Mouse (Mus musculus) fat pad, adult 2 months (tissue): ENCODE data around the gene Scfd2.
A peak's percentile ranks its signal among the peaks of the same experiment; 100 is the strongest.

Source experiments
- DNase-seq: peaks from one replicate; pipeline ENCODE4 v3.0.0-alpha.2; 2011; ENCODE audit warnings: low read depth, low spot score; ENCODE audit errors: extremely low read depth

Gene Scfd2

DNA sequence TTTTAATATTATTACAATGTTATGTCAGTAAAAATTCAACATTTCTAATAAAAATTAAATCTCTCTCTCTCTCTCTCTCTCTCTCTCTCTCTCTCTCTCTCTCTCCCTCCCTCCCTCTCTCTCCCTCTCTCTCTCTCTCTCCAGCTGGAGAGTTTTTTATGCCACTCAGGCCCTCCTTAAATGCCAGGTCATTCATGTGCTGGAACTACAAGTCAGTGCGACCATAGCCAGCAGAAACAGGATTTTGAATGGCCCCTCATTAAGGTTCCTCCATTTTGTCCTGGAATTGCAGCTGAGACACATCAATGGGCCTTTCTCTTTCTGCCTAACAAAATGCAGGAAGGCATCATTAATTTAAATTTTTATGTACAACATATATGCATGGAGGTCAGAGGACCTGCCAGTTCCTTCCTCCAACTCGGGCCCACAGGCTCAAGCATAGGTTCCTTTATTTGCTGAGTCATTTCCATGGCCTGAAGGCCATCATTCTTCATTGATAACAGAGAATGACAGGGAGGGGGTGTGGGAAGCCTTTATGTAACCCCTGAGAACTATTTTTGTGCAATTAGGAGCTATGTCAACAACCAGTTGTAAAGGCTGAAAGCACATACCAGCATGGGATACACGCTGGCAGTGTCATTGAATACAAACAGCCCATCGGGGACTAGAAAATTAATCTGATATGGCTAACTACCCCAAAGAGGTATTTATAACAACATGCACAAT lies 165.4 kb downstream of the Scfd2 start:
- DNase-seq: no peak

DNA sequence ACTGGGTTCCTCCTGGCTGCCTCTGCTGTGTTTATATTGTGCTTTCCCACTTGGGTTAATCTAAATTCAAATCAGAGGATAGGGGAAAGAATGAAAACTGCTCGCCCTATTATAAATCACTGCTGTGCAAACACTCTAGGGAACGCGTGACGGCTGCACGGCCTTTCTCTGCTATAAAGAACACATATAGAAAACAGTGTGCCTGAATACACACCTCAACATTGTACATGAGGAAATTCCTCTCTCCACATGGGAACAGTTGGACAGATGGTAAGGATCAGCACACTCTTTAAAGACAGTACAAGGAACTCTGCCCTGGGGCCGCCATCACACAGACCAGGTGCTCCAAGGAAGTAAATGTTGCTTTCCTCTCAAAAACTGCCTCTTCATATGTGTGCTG lies 166.2 kb downstream of the Scfd2 start:
- DNase-seq: no peak

DNA sequence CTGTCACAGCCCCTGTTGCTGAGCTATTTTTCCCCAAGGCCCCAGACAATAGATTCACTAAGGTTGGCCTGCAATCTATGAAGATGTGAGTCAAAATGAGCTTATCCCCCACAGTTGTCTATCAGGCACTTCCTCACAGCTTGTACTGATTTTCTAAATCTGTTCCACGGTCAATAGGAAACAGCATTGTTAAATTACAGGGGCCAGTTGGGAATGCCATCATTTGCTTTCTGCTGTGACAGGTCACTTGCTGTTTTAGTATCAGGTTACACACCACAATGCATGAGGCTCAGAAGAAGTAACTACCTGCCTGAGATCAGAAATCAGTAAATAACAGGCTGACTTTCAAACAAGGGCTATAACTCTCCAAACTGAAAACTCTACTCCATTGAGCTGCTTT lies 168.3 kb downstream of the Scfd2 start:
- DNase-seq: no peak

DNA sequence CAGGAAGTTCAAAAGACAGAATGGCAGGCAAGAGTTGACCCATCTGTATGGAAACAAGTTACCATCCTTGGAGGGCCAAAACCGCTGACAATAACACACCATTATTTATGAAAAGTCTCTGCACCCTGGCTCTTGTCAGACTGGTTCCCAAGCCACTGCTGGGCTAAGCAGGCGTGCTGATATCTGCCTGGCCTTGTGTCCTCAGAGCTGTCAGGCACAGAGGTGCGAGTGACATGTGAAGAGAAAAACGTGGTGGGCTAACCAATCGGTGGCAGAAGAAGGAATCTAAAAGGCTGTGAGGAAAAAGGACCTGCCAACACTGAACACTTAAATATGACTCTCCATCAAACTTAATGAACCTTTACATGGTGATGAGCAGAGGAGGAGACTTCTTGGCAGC lies 170.0 kb downstream of the Scfd2 start:
- DNase-seq: no peak

DNA sequence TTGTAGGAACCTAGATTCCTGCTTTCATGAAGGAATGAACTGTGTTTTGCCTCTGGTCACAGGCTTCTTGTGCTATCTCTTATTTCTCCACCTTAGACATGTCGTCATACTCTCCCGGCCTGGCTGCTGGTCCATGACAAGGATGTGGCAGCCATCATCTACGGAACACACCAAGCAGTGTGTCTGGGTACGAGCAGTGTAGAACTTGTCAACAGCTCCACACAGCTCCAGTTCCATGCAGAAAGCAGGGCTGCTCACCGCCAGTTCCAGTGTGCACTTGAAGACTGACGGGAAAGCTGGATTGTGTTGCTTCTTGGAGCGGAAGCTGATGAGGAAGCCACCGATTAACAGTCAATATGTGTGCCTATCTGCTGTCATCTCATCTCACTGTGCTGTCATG lies 173.5 kb downstream of the Scfd2 start:
- no peak for DNase-seq

DNA sequence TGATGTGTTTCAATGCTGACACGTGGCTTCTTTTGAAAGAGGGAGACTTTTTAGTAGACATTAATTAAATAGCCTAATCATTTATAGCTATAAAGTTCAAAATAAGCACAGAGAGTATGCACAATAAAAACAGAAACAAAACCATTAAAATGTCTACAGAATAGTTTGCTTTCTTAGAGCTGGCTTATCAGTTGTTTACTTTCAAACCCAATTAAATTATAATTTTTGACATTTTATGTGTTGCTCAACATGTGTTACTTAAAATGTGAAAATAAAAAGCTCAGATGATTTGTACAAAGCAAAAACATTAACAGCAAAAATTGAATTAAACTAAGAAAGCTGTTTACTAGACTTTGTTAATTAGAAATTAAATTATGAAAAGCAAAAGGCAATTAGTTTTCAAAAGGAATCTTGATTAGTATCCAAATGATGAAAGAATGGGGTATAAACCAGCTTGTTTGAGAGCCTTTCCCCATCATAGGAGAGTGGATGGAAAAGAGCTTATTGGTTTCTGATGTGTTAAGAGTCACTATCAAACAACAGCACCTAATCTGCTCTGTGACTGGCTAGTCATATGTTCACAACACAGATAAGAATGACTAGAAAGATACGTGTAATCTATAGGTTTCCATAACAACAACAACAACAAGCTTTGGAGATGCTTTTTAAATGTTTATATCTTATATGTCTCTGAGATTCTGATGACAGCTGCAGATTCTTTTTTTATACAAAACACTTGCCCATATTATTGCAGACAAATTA lies 176.0 kb downstream of the Scfd2 start:
- DNase-seq: no peak

DNA sequence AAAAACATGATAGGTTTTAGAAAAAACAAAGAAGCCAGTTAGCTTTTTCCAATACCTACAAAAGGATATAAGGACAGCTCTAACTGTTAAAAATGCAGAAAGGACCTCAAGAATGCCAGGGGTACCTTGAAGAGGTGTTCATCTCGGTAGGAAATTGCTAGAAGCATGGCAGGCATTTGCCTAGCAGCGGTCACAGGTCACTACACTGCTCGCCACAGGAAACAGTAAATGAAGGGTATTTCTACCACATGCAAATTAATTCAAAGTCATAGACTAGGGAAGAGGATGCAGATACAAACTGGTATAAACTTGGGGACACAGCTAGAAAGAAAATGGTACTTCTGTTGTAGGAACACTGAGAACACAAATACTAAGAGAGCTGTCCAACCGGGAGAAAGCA lies 180.7 kb downstream of the Scfd2 start:
- no peak for DNase-seq

DNA sequence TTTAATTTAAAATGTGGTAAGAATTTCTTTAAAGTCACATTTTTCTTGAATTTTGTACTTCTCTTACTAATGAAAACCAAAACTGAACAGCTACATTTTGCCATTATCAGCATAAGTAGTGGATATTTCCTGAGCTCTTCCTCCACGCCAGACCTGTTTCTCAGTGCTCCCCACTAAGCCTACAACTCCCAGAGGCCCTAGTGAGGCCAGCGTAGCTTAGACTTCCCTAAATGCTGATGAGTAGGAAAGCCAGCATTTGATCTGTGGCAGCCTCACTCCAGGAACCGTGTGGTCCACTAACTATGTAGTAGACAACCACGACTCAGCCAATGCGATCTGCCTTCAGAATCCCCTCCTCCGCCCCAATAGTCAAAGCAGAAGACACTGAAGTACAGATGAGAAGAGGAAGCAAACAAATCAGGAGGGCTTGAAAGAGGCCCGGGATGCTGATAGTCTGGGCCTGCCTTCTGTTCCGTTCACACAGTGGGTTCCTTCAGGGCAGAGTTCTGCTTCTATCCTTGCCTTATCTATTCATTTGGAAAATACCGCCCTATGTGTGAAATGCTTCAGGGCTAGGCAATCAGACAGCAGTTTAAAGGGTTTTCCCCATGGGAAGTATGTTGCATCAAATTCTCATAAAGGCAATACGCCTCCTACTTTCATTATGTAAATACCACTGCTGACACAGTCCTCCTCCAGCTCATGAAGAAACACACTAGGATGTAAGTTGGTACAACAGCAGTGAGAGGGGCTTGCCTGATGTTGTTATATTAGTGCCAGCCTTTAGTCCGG lies 183.3 kb downstream of the Scfd2 start:
- no peak for DNase-seq

DNA sequence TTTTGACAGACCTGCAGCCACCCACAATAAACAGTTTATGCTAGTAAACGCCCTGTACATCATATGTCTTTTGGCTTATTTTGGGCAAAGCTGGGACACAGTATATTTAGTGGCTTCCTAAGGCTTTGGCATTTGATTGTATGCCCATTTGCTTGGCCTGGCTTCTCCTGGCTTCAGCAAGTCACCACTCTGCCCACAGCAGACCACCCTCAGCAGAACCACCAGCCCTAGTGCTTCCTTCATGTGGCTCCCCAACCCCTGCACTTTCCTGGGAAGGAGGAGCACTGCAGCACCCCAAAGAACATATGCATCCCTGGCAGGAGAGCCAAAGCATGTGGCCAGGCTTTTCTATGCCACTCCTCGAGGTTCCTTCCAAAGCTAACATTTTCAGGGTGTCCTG lies 188.5 kb downstream of the Scfd2 start:
- no peak for DNase-seq

DNA sequence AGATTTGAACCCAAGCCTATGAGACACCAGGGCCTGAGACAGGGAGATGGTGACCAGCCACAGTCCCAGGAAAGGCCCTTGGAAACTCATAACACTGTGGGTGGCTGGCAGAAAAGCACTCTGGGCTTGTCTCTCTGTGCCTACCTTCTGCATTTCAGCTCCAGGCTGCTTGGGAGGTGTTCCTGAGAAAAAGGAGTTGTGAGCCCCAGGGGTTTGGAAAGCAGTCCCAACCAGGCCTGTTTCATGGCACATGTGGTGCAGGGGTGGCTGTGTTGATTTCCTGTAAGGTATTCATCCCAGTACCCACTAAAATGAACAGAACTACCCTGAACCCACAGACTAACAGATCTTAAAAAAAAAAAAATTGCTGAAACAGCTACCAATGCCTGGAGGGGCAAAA lies 189.0 kb downstream of the Scfd2 start:
- no peak for DNase-seq

DNA sequence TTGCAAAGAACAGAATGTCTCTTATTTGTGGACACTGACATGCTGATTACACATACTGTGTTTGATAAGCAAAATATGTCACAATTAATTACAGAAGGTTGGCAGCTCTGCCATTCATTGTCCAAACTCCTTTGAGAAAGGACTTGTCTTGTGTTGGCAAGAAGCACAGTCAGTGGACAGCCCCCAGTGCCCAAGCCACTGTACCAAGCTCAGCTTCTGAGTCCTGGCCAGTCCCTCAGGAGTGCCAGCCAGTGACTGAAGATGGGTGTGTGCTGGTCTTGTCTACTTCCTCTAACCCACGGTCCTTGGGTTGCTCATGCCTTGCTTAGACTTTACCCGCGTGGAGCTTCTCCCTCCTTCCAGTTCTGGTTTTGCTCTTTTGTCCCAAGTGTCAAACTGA lies 194.1 kb downstream of the Scfd2 start:
- no peak for DNase-seq

DNA sequence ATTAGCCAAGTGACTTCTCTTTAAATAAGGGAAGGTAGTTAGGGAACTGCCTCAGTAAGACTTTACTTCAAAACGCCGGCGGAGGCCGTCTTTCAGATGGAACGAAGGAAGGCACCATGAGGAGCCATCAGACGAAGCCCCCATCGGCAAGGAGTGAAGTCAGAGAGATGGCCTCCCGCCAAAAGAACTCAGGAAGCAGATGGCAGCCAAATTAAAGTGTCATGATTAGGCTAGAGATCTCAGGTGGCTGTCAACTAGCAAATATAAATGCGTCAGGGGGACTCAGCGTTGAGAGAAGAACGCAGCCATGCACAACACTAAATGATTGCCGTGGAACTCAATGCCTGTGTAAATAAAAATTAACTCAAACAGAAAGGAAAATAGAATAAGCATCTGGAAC lies 194.8 kb downstream of the Scfd2 start:
- DNase-seq: no peak

DNA sequence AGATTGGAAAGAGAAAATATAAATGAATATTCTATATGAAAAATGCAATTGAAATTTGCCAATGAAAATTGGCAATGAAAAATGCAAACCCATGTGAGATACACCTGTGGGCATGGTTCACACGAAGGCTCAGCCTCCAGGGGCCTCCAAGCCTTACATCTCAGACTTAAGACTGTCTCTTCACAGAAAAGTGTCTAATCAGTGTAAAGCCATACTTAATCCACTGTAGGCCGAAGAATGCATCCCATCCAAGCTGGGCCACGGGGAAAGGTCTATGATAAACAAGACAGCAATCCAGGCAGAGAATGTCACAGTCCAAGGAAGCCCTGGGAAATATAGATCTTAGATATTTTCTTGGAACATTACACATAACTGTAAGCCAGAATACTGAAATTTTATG lies 198.3 kb downstream of the Scfd2 start:
- no peak for DNase-seq

DNA sequence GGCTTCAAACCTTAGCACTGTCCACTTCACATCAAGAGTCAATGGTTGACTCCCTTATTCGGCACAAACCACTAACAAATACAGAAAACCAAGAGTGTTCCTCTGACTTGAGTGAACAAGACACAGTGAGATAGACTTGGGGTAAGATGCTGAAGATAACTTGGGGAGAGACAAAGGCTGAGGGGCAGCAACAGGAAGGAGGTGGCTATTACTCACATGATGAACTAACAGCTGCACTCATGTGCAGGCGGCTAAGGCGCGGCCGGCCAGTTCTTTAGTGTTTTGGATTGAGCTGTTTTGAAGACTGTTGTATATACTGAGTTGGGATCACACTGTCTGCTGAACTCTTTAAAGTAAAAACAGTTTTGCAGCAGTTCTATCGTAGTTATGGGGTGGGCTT lies 205.3 kb downstream of the Scfd2 start:
- no peak for DNase-seq

DNA sequence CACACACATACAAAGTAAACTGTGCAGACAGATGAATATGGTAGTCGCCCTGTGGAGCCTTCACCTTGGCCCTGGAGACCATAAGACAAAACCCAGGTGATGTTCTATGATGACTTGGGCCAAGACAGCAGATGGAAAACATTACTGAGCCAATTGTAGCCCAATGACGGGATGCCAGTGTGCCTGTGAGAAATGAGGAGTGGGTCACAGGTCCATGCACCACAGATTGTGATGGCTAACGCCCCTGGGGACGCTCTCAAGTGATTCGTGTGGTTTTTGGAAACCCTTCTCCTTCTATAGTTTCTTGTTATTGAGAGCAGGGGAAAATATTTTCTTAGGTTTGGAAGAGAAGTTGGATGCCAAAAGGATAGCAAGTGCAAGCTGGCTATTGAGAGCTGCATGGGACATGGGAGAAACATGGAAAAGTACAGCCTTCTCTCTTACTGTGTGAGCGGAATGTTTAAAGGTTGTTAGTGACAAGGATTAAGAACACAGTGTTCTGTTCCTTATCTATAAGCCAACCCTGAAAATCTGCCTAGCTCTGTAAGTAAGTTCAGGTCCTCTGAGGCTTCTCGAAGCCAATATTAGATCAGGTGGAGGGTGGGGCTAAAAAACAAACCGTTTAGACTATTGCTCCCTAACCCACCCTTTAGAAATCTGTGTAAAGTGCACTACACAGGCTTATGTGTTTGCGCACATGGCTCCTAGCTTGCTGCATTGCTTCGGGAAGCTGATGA lies 210.4 kb downstream of the Scfd2 start:
- no peak for DNase-seq

DNA sequence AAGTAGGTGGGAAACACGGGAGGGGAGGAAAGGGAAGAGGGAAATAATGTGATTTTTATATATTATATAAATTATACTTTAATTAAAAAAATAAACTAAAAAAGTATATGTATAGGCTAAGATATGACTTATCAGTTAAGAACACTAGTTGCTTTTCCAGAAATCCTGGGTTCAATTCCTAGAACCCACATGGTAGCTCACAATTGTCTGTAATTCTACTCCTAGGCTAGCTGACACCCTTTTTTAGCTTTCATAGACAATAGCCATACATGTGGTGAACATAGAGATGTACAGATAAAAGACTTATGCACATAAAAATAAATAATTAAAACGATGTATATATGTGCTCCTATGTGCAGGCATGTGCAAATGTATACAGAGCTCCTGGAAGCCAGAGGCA lies 212.0 kb downstream of the Scfd2 start:
- no peak for DNase-seq

DNA sequence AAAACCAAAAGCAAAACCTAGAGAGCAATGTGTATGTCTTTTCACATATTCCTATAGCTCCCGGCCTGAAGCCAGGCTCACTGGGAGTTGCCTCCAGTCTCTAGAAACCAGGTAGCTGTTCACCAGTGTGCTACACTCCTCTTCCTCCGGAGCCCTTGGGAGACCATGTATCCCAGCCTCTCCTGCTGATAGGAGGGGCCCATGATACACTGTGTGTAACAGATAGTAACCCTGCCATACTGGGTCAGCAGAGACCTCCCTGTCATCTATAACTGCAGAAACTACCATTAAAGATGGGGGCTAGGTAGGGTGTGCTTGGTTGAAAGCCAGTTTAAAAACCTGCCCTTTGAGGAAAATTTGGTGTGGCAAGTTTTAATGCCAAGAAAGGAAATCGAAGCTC lies 214.4 kb downstream of the Scfd2 start:
- DNase-seq: no peak

DNA sequence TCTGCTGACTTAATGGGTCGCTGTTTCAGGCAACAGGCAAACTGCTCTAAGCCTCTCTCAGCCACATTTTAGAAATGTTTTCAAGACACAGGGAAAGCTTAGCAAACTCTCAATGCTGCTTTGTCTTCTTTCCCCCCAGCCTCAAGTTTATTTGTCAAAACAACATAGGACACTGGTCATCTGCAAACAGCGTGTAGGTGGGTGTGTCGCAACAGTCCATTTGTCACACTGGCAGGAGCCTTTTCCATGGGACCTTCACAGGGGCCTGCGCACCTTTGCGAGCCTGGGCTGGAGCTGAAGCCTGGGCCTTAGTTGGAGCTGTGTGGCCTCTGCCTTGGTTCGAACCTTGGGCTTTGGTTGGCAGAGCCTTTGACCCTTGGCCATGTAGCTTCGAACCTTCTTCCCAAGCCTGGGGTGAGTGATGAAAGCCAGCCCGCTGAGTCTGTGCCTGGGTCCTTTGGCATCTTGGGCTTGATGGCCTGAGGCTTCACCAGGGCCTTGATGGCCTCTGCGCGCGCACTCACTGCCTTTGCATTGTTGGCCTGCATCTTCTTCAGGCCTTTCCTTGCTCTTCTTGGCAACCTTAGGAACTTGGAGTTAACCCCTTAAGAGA lies 215.1 kb downstream of the Scfd2 start:
- no peak for DNase-seq

DNA sequence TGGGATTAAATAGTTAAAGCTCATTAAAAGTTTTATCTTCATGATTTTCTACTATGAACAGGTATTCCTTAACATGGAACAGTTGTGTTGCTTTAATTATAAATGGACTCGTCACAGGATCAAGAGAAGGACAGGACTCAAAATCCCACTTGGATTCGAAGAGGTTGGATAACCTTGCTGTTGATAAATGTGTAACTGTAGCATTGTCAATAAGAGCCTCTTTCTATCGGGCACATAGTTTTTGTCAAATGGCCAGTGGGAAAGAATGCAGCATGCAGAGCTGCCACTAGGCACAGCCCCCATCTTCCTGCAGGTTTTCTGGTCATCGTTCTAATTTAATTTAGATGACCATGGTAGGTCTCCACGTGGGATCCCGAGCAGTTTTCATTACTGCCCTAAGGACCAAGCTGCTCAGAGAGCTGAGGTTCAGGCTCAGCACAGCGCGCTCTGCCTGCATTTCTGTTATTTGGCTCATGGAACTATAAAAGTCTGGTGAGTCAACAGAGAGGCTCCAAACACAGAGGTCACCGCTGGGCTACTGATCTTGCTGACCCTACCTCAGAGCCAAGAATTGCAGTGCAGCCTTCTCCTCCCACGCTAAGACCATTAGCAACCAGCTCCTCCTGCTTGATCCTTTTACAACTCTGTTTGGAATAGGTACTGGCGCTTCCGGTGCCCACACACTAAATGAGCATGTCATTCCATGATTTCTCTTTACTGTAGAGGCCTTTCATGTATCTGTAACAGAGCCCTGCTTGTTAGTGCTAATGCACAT lies 215.9 kb downstream of the Scfd2 start:
- DNase-seq: peak; percentile 59

DNA sequence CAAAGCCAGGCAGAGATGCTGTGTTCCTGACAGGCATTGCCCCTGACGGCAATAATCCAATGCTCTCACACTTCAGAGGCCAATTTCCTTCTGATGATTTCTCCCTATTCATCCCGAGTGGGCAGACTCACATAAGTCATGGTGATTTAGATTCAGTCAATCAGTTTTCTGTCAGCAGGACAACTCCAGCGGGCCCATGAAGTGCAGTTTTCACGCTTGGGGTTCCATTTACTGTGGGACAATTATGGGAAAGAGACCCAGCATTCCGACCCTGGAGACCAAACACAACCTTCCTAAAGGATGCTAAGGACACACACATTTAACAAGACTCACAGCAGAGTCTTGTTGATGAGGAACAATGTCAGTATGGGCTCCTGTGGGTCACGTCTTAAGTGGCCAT lies 217.1 kb downstream of the Scfd2 start:
- no peak for DNase-seq
